Mouse (Mus musculus) heart, postnatal 0 days (tissue): ENCODE measurements around the gene Gm15130.

Source experiments
- CTCF ChIP-seq: IDR thresholded peaks from 2 replicates; pipeline ENCODE4 v1.5.1; 2016; ENCODE audit warnings: antibody characterized with exemption, control low read depth, low read depth
- EP300 ChIP-seq: IDR thresholded peaks from 2 replicates; pipeline ENCODE4 v1.6.1; 2016; ENCODE audit warnings: antibody characterized with exemption, low read depth

GRCm38 (mm10) chr2:111152836-111153235, at the start of gene Gm15130:
- TF ChIP-seq CTCF (no peak), EP300 (no peak)
